Mouse (Mus musculus) midbrain, embryonic 10.5 days (tissue): ENCODE data around the gene Trim14. TPM values are rescaled to one million over a fixed set of nuclear protein-coding genes. Genes with fewer than 3 reads are reported as not detected.

Experiments
- DNase-seq: peaks from one replicate; pipeline ENCODE4 v3.0.0-alpha.2; 2017; ENCODE audit warnings: low spot score
- H3K27ac ChIP-seq: fragments of 300-500 bp; sonication (generic); replicated peaks from 2 replicates; pipeline ENCODE4 v1.5.1; 2016; ENCODE audit warnings: mild to moderate bottlenecking
- H3K27me3 ChIP-seq: fragments of 300-500 bp; sonication (generic); 2 replicates; pipeline ENCODE4 v1.6.1; 2016; ENCODE audit warnings: low read depth, mild to moderate bottlenecking; ENCODE audit not compliant: poor library complexity, severe bottlenecking
- H3K36me3 ChIP-seq: fragments of 300-500 bp; sonication (generic); 2 replicates; pipeline ENCODE4 v1.6.1; 2016; ENCODE audit warnings: mild to moderate bottlenecking, moderate library complexity
- H3K4me1 ChIP-seq: fragments of 300-500 bp; sonication (generic); 2 replicates; pipeline ENCODE4 v1.6.1; 2016
- H3K4me3 ChIP-seq: fragments of 300-500 bp; sonication (generic); 2 replicates; pipeline ENCODE4 v1.5.1; 2016; ENCODE audit warnings: mild to moderate bottlenecking, moderate library complexity
- H3K9me3 ChIP-seq: fragments of 300-500 bp; sonication (generic); replicated peaks from 2 replicates; pipeline ENCODE4 v1.6.1; 2016; ENCODE audit warnings: mild to moderate bottlenecking
- WGBS: fragments of 180-500 bp; shearing (Covaris S2); methylation state at CpG from one replicate; pipeline ENCODE4 v1.1.7; 2016; 5-methylcytosine and 5-hydroxymethylcytosine counted together
- polyA plus RNA-seq: library from polyadenylated mRNA; unstranded; fragments of >200 nt; fragmentation: Nextera tagmentation; extraction: Ambion mirVana; gene quantifications from 2 replicates; pipeline ENCODE4 v1.2.1, GENCODE M21; 2016

Trim14 gene
- polyA plus RNA-seq, 1 experiment from 2014 or later, result 0.62 TPM

DNA sequence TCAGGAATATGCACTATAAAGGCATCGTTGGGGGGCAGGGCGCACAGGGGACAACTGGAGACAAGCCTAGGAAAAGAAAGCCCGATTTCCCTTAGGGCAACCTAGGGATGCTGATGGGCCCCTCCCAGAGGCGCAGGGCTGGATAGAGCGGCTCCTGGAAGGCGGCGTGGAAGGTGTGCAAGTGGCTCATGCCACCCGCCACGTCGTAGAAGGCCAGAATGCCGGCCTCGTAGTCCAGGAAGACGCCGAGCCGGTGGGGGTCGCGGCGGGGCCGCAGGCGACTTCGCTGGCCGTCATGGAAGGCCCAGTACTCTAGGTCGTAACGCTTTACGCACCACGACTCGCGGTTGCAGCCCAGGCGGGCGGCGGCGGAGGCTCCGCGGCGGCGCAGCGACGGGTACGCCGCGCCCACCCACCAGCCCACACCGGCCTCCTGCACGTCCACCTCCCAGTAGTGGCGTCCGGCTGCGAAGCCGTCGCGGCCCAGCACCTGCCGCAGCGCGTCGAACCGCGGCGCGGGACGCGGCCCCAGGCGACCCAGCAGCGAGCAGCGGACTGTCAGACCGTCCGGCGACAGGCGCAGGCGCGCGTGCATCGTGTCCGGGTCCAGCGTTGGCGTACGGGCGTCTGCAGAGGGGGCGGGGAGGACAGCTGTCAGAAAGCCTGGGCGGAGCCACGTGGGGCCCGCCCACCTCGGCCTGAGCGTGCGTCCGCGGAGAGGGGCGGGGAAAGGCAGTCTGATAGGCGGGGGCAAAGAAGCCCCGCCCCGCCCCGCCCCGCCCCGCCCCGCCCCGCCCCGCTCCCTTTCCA is 28.9 kb downstream of the Trim14 start:
- Histone ChIP-seq H3K9me3 (no peaks in the 10 kb centered on the region), H3K27me3 (peaks cover 38% of the 10 kb centered on the region), H3K36me3 (peaks cover 27% of the 10 kb centered on the region), H3K4me1 (peaks cover 21% of the 10 kb centered on the region), H3K27ac (peak overlapping the region; percentile 64; the same call in 1 of the 2 replicates), H3K4me3 (peak overlapping the region; percentile 70)
- WGBS, result under 1% methylated on average over 94 of the region's 94 CpGs
- DNase-seq, result peak; percentile 97

DNA sequence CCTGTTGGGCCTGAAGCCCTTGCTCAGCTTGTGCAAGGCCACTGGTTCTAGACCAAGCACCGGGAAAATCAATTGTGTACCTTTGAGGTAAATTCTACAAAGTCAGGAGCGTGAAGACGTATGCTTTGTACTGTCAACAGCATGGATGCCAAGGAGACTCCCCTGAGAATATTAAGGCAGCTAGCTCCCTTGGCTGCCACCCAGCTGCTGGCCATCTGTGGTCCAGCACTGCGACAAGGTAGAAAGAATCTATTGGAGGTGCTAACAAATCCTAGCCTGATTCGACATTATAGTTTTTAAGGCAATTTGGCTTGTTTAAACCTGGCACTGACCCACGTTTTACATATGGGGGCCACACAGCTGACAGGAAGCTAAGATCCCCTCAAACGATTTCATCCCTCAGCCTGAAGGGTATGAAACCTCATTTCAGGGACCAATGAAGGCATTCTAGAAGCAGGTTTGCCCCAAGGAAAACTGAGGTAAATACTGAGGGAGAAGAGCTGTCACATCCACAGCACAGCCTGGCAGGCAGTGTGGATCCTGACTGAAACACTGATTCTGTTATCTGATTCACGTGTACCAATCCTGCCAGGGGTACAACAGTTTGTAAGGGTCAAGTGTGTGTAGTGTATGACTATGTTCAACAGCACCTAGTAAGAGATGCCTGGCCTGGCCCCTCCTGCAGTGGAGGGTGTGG is 30.4 kb downstream of the Trim14 start:
- no peak overlapping the region for H3K4me3 ChIP-seq
- no peaks in the 10 kb centered on the region for H3K9me3 ChIP-seq
- WGBS, result 77% methylated on average over 8 of the region's 8 CpGs
- no peak for DNase-seq
- peaks cover 50% of the 10 kb centered on the region for H3K27me3 ChIP-seq
- H3K4me1 ChIP-seq, result peaks cover 21% of the 10 kb centered on the region
- no peak overlapping the region for H3K27ac ChIP-seq
- peaks cover 42% of the 10 kb centered on the region for H3K36me3 ChIP-seq

DNA sequence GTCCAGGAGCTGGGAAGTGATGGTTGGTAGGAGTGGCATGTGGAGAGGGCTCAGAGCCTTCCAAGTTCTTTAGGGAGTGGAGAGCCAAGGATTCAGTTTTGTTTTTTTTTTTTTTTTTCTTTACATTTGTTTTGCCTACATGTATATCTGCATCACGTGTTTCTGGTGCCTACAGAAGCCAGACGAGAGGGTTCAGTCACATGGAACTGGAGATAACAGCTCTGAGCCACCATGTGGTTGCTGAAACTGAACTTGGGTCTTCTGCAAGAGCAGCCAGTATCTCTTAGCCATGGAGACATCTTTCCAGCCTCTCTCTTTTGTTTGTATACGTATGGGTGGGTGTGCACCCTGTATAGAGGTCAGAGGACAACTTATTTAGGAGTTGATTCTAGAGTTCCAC is 32.1 kb downstream of the Trim14 start:
- no peaks in the 10 kb centered on the region for H3K9me3 ChIP-seq
- peaks cover 51% of the 10 kb centered on the region for H3K27me3 ChIP-seq
- no peak for DNase-seq
- peaks cover 21% of the 10 kb centered on the region for H3K4me1 ChIP-seq
- H3K27ac ChIP-seq, result no peak overlapping the region
- WGBS, result 94% methylated on average over 3 of the region's 3 CpGs
- H3K36me3 ChIP-seq, result peaks cover 57% of the 10 kb centered on the region
- no peak overlapping the region for H3K4me3 ChIP-seq

DNA sequence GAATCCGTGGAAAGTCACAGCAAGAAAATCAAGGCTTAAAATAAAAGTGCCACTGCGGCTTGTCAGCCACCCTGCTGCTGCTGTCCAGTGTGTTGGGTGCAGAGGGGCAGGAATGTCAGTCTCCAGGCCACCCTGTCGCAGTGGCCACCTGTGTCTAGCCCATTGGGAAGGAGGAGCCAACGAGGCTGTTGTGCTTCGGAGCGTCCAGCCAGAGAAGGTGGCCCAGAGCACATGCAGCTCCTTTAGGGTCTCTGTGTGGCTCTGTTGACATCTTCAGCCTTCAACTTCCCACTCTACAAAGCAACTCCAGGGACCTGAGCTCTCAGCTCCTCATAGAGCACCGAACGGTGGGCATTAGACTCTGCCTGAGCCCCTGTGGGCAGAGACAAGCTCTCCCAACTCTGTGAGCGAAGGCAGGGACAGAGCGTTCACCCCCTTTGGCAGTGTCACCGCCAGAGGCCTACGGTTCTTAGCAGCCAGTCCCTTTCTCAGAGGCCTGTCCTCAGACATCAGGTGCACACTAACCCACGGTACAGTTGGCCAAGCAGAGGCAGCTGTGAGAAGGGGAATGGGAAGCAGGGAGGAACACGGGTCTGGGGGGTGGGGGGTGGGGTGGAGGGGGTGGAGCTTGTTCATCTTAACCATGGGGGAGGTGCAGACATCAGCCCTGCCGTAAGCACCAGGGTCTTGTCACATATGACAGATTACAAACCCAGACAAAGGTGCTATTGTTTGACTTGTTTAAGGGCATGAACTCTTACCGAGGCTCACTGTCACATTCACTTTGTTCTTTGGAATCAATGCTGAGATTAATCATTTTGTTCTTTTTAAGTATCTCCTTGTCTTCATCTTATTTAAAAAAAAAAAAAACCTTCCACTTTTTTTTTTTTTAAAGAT is 33.1 kb downstream of the Trim14 start:
- Histone ChIP-seq H3K36me3 (peaks cover 57% of the 10 kb centered on the region), H3K4me1 (peaks cover 25% of the 10 kb centered on the region), H3K4me3 (no peak overlapping the region), H3K27me3 (peaks cover 51% of the 10 kb centered on the region), H3K9me3 (no peaks in the 10 kb centered on the region), H3K27ac (no peak overlapping the region)
- no peak for DNase-seq
- 80% methylated on average over 16 of the region's 16 CpGs for WGBS

DNA sequence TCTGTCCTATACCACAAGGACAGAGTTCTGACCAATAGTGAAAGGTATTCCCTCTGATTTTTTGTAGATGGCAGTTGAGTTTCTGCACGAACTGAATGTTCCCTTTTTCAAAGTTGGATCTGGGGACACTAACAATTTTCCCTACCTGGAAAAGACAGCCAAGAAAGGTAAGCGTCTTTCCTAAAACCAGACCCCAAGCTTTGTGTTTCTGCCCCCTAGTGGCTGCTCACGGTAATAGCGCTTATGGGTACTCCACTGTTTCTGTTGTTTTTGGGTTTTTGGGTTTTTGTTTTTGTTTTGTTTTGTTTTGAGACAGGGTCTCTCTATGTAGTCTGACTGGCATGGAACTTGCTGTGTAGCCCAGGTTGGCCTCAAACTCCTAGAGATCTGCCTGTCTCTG is 37.0 kb downstream of the Trim14 start:
- peak; percentile 41 for DNase-seq
- Histone ChIP-seq H3K4me3 (no peak overlapping the region), H3K27me3 (peaks cover 19% of the 10 kb centered on the region), H3K4me1 (peaks cover 12% of the 10 kb centered on the region), H3K36me3 (peaks cover 79% of the 10 kb centered on the region), H3K9me3 (no peaks in the 10 kb centered on the region), H3K27ac (no peak overlapping the region)
- 14% methylated on average over 4 of the region's 4 CpGs for WGBS

DNA sequence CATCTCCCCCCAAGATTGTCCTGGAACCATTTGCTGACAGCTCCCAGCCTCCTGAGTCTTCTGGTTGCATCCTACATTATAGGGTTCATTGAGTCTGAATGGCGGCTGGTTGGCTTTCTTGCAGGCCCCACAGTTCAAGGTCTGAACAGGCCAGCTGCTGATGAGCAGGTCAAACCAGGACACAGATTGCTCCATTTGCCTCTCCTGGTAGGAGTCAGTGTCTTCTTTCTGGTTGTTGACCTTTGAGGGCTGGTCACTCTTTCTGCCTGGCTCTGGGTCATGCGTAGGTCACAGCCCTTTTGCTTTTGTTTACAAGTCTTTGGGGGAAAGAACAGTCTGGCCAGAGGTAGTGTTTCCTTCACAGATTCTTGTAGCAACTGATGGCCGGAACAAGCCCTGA is 37.4 kb downstream of the Trim14 start:
- Histone ChIP-seq H3K4me1 (peaks cover 12% of the 10 kb centered on the region), H3K4me3 (no peak overlapping the region), H3K36me3 (peaks cover 80% of the 10 kb centered on the region), H3K27ac (no peak overlapping the region), H3K9me3 (no peaks in the 10 kb centered on the region), H3K27me3 (peaks cover 14% of the 10 kb centered on the region; the same call in 1 of the 2 replicates)
- peak; percentile 24 for DNase-seq
- 58% methylated on average over 3 of the region's 3 CpGs for WGBS

DNA sequence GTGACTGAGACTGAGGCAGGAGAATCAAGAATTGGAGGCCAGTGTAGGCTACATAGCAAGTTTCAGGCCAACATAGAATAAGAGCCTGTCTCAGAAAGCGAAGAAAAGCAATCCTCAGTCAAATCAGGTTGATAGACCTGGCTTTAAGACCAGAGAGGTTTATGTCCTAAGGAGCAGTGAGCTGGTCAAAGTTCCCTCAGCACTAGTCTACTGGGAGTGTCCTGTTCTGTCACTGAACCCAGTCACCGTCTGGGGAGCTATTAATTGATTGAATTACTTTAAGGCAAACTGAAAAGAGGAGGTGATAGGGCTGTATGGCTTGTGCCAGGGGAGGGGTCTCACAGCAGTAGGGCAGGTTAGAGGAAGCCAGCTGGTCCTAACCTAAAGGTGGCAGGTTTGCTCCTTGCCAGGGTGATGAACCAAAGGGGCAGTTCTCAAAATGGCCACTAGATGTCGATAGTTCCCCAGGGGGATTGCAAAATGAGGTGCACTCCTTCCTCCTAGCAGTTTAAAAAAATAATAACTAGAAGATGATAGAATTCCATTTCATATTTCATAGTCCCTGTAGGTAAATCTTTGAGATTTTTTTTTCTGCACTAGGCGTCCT is 38.6 kb downstream of the Trim14 start:
- WGBS, result 46% methylated on average over 4 of the region's 4 CpGs
- H3K27me3 ChIP-seq, result peaks cover 13% of the 10 kb centered on the region; the same call in 1 of the 2 replicates
- H3K27ac ChIP-seq, result no peak overlapping the region
- H3K36me3 ChIP-seq, result peaks cover 80% of the 10 kb centered on the region
- H3K9me3 ChIP-seq, result no peaks in the 10 kb centered on the region
- H3K4me1 ChIP-seq, result peaks cover 7% of the 10 kb centered on the region
- peak; percentile 65 for DNase-seq
- H3K4me3 ChIP-seq, result no peak overlapping the region

DNA sequence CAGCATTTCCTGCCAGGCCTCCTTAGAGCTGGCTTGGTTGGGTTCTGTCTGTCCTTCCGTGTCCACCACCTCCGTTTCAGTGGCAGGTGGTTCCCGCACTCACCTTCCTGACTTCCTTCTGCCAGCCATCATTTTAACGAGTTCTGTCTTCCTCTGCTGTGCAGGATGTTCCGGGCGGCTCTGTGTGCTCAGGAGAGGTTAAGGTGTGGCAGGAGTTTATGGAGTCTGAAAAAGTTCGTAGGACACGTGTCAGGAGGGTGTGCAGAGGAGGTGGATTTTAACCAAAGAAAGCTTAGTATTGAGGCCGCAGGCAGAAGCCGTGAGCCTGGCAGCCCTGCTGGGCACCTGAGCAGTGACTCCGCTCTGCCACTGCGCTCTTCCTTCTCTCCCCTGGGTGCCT is 40.4 kb downstream of the Trim14 start:
- no peak for DNase-seq
- H3K27ac ChIP-seq, result no peak overlapping the region
- H3K27me3 ChIP-seq, result peaks cover 2% of the 10 kb centered on the region; the same call in 1 of the 2 replicates

DNA sequence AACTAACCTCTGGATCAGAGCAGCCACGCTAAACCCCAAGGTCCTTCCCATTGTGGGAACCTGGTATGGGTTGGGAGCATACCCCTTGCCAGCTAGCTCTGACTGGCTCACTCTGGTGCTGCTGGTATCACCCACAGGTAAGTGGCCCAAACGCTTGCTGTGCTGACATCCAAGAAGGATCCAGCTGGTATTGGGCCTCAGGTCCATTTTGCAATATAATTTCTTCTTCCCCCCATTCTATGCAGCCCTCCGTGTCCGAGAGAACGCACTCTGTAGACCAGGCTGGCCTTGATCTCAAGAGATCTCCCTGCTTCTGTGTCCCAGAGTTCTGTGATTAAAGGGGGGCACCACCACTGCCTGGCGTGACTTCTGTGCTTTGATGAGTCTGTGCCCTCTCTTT is 42.9 kb downstream of the Trim14 start:
- Histone ChIP-seq H3K36me3 (peaks cover 55% of the 10 kb centered on the region), H3K4me3 (no peak overlapping the region), H3K27me3 (no peaks in the 10 kb centered on the region), H3K27ac (no peak overlapping the region), H3K9me3 (no peaks in the 10 kb centered on the region), H3K4me1 (peaks cover 11% of the 10 kb centered on the region)
- 95% methylated on average over 6 of the region's 6 CpGs for WGBS
- DNase-seq, result no peak

More for the DNA sequence above, 40.4 kb downstream of the Trim14 start:
- 92% methylated on average over 12 of the region's 12 CpGs for WGBS
- peaks cover 70% of the 10 kb centered on the region for H3K36me3 ChIP-seq
- H3K9me3 ChIP-seq, result no peaks in the 10 kb centered on the region
- H3K4me3 ChIP-seq, result no peak overlapping the region
- H3K4me1 ChIP-seq, result peaks cover 7% of the 10 kb centered on the region

DNA sequence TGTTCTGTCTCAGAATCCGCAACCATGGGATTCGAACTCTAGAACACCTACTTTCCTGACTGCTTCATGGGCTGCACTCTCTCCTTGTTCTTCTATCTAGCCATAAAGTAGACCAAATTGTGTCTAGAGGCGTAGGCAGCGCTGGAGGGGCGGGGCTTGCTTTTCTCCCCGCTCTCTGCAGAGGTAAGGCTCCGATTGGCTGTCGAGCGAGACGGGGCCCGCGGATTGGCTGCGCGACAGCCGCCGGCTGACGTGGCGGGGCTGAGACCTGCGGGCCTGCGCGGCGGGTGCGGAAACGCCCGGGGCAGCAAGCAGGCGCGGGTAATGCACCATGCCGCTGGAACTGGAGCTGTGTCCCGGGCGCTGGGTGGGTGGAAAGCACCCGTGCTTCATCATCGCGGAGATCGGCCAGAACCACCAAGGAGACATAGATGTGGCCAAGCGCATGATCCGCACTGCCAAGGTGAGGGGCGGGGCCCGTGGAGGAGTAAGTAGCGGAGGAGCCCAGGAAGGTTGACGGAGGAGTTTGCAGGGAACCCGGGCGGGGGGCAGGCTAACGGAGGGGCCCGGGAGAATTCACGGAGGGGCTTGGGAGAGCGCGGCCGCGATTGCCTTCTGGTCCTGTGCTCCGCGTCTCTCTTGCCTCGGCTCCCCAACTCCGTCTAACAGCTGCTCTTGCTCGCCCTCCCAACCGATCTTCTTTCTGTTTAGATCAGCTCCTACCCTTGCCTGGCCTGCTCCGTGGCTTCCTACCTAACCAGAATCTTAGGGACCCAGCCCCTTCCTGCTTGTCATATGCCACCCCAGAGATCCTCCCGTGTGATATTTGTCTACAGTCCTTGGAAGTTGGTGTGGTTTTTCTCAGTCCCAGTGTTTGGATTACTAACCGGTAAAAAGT is 46.7 kb downstream of the Trim14 start, which contains the start of gene Nans:
Nans (plus strand) TSS at position 221 of the 898 bp plus-strand sequence.
- H3K9me3 ChIP-seq, result no peaks in the 10 kb centered on the region
- H3K27ac ChIP-seq, result peak within 1 kb of the TSS; percentile 88
- no peaks in the 10 kb centered on the region for H3K27me3 ChIP-seq
- peaks cover 28% of the 10 kb centered on the region for H3K36me3 ChIP-seq
- H3K4me3 ChIP-seq, result peak within 1 kb of the TSS; percentile 79
- peaks cover 11% of the 10 kb centered on the region for H3K4me1 ChIP-seq
- peak; percentile 95 for DNase-seq
- under 1% methylated on average over 58 of the region's 58 CpGs for WGBS

DNA sequence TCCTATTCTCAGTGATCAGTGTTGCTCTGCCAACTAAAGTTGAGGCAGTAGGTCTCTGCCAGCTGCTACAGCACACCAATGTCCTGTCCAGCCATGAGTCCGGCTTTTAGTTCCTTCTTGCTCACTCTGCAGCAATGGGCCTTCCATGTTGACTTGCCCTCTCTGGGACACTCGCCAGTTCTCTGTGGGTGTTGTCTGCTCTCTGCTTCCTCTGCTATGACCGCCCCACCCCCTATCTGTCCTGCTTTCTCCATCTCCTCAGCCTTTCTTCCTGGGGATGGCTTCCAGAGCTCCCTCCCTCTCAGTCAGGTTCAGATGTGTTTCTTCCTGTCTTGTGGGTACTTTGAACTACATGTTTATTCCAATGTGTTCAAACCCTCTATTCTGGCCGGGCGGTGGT is 48.6 kb downstream of the Trim14 start:
- DNase-seq, result no peak
- peaks cover 11% of the 10 kb centered on the region for H3K4me1 ChIP-seq
- H3K36me3 ChIP-seq, result peaks cover 8% of the 10 kb centered on the region
- H3K9me3 ChIP-seq, result no peaks in the 10 kb centered on the region
- H3K27me3 ChIP-seq, result no peaks in the 10 kb centered on the region
- no peak overlapping the region for H3K27ac ChIP-seq
- 93% methylated on average over 5 of the region's 5 CpGs for WGBS
- H3K4me3 ChIP-seq, result no peak overlapping the region
